Mouse (Mus musculus) right cerebral cortex, postnatal 25 days (tissue): ENCODE results near the gene Nppb.

ENCODE experiments used
- DNase-seq: peaks from one replicate; pipeline ENCODE4 v3.0.0; 2022

Gene Nppb

DNA sequence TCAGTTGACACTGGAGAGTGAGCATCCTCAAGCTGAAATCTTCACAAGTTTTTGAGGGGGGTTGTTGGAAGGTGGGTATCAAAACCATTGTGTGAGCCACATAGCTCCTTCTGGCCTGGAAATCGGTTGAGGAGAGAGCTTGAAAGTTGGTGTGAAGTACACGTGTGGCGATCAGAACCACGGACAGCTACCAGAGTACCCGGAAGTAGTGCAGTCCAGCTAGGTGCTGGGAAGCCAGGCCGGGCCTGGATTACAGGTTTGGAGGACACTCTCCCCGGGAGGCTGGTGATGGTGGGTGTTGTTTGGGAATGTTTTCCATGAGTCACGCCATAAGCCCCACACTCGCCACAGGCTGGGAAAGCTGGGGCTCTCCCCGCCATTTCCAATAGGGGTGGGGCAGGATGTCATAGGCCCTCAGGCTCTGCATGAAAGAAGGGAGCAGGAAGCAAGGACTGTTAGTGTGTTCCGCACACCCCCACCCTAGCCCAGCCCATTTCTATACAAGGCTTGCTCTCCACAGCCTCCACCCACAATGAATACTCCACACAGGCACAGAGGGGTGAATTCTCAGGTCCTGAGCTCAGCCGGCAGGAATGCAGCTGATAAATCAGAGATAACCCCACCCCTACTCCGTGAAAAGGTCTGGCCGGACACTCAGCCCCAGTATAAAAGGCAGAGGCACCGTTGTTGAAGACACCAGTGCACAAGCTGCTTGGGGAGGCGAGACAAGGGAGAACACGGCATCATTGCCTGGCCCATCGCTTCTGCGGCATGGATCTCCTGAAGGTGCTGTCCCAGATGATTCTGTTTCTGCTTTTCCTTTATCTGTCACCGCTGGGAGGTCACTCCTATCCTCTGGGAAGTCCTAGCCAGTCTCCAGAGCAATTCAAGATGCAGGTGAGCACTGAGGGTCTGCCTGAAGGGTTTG is at the start of gene Nppb:
Gene Nppb (plus strand): TSS at position 584 of the 928 bp plus-strand sequence.
- DNase-seq = no peak

DNA sequence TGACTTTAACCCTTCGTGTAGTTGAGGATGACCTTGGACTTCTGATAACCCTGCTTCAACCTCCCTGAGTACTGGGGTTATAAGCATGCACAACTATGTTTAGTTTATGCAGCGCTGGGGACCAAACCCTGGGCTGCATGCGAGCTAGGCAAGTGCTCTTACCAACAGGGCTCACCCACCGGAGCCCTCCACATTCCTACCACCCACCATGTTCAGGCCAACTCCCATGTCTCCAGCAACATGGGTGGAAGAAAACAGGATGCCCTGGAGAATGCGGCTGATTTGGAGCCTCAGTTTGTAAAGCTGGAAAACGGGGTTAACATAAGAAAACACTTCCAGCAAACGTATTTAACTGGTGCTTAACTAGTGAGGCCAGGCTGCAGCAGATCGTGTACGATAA is 49.7 kb upstream of the Nppb start:
- DNase-seq = no peak

DNA sequence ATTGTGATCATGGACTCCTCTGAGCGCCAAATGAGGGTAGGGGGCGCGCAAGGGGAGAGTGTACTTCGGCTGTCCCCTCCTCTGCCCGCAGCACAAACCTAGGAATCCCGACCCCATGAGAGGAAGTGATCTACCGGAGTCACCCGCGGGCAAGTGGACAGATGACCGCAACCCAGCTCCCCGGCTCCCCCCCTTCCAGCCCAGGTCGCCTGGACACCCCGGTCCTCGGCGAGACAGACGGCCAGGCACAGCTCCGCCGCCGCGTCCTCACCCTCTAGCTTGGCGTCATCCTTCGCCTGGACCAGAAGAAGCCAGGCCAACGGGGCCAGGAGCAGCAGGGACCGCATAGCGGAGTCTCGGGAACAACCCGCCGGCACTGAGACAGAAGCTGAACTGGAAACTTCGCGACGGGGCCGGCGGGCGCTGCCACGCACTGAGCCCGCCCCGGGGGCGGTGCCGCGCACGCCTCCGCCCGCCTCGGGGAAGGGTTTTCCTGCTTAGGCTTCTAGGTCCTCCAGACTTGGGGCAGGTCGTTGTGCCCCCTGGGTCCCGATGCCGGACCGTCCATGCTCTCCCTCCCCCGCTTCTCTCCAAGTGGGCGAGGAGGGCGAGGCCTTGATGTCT is 49.1 kb upstream of the Nppb start, which contains the start of gene Plod1:
Gene Plod1 (minus strand): TSS at position 437 of the 624 bp plus-strand sequence.
- peak; percentile 74 for DNase-seq

DNA sequence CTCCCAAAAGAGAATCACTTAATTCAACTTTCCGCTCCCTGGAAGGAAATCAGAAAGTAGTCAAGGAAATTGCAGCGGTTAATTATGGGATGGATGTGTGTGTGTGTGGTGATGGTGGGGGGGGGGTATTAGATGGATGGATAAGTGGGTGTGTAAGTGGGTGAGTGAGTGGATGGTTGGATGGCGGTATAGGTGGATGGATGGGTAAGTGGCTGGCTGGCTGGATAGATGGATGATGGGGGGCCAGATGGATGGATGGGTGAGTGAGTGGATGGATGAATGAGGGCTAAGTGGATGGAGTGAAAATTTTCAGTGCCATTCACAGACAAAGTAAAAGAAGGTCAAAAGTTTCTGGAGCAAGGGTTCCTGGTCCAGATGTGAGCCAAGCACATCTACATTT is 48.6 kb upstream of the Nppb start:
- no peak for DNase-seq

DNA sequence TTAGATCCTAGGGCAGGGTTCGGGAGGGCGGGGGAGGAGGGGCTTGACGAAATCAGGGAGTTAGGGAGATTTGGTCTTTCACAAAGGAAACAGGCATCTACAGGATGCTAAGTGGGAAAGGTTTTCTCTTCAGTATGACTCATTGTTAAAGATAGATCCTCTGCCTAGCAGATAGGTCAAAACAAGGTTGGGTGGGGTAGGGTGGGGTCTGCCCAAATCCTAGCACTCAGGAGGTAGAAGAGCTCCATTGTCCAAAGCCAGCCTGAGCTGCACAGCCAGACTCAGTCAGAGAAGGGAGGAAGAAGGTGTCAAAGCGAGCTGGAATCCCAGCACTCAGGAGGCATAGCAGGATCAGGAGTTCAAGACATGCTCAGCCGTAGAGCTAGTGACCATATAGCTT is 48.1 kb upstream of the Nppb start:
- no peak for DNase-seq

DNA sequence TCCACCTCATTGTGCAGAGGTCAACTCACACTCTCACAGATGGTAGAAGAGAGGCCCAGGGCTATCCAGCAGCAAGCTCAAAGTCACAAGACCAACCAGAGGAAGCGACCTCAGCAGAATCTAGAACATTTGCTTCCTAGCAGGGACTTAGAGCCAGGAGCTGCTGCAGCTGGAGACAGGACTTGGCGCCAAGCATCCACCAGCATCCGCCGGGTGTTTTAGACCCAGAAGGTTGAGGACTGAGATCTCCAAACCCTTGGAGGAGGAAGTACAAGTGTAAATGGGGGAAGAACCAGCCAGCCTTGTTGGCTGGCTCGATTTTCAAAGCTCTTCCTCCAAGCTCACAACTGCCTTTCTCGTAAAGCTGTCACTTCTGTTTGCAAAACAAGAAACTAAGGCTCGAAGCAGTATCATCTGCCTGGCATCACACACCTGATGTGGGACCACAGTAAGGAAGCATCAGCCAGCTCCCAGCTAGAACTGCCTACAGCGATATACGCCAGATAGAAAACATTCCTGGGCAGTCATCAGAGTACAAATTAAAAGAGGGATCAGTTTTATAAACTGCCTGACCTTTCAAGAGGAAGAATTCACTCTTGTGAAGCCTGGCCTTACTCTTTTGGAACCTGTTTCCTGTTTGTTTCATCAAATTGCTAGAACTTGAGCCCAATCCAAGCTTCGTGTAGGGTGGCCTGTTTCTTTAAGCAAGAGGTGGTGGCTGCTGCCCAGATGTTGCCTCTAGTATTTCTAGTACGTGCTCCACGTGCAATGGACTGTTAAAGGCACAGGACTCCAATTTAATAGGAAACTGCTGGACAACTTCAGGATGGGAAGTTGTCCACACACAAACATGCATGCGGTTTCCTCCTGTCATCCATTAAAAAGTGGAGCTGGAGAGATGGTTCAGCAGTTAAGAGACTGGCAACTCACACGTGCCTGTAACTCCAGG is 47.2 kb upstream of the Nppb start:
- DNase-seq = no peak

DNA sequence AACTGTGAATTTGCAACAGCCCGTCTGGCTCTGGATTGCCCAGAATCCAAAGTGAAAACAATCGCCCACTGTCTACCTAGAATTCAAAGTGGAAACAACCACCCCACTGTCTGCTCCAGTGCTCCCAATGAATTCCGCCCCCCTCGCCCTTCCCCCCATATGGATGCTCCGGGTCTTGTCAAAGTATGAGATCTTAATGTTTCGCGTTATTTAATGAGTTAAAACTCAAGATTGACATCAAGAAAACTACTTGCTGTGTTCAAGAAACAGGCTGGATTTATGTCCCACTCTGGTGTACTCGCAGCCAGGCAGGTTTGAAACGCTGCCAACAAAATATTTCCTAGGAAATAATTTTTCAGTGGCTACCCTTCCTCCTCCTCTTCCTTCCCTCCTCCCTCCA is 45.5 kb upstream of the Nppb start:
- DNase-seq = no peak

DNA sequence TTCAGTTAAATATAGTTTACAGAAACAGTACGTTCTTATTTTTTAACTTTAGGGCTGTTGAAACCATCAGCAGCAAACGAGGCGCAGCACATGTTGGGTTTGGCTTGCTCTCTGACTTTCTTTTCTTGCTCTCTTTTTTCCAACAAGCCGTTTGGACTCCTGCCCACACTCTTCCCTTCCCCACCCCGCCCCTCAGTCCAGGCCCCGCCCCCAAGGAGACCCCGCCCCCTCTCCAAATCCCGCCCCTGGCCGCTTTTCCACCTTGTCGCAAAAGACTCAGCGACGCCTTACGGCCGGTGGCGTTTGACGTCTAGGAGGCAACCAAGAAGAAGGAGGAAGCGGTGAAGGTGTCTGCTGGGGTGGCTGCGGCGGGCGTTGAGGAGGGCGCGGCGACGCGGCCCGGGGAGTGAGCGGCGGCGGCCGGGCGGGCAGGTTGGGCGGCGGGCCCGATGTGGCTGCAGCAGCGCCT is 45.0 kb upstream of the Nppb start, which contains the start of gene 2510039O18Rik:
Gene 2510039O18Rik (plus strand): TSS at position 320 of the 469 bp plus-strand sequence.
- peak; percentile 80 for DNase-seq

DNA sequence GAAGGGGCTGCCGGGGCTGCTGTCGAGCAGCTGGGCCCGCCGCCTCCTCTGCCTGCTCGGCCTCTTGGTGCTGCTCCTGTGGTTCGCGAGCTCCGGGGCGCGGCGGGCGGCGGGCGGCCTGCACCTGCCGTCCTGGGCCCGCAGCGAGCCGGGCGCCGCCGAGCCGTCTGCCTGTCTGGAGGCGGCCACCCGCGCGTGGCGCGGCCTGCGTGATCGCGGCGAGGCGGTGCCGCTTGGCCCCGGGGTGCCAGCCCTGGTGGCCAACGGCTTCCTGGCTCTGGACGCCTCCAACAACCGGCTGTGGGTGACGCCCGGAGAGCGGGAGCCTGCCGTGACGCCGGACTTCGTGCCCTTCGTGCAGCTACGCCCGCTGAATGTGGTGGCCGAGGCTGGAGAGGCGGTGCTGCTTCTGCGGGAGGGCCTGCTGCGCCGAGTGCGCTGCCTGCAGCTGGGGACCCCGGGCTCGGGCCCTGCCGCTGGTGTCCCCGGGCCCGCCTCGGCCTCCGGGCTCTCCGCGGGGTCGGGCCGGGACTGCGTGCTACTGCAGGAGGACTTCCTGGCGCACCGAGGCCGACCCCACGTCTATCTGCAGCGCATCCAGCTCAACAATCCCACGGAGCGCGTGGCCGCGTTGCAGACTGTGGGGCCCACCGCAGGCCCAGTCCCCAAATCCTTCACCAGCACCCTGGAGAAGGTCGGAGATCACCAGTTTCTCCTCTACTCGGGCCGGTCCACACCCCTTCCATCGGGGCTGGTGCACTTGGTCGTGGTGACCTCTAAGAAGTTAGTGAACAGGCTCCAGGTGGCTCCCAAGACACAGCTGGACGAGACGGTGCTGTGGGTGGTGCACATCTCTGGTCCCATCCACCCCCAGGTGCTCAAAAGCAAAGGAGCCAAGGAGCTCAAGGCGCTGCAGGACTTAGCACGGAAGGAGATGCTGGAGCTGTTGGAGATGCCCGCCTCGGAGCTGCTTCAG is 44.3 kb upstream of the Nppb start:
- DNase-seq = peak; percentile 64

DNA sequence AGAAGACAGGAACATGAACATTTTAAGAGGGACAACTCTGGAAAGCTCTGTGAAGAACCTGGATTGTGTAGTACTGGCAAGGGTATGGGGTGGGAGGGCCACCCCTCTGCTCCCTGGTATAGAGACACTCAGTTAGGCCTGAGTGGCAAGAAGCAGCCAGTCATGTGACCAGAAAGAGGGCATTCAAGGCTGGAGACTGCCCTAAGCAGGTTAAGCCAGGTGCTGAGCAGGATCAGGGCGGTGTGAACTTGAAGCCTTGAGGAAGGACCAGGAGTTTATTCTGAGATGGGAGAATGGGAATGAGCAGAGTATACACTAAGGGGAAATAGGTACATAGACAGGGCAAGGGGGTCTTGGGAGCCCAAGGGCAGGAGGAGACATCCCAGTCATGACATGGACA is 42.6 kb upstream of the Nppb start:
- no peak for DNase-seq

DNA sequence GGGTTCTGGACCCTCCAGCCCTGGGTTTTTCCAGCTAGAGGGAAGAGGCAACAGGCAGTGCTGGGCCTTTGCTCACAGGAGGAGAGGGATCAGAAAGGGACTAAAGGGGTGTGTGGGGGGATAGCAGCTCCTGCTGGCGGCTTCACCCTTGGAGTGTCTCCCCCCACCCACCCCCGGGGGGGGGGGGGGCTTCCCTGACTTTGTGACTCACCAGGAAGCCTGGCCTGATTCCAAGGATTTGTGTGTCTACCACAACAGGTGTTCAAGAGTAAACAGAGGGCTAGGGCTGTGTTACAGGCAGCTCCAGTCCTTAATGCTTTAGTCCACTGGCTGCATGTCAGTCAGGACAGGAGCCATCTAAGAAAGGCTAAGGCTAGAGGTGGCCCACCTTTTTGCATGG is 38.1 kb upstream of the Nppb start:
- DNase-seq = no peak

DNA sequence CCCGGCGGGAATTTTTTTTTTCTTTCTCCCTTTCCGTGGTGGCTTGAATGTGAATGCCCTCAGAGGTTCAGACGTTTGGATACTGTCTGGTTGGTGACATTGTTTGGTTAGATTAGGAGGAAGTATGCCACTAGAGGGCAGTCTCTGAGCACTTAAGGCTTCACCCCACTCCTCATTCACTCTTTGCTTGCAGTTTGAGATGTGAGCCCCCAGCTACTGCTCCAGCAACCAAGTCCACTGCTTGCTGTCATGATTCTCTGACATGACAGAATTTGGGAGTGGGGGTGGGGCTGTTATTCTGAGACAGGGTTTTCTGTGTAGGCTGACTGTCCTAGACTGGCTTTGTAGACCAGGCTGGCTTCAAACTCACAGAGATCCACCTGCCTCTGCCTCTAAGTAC is 32.0 kb upstream of the Nppb start:
- no peak for DNase-seq

DNA sequence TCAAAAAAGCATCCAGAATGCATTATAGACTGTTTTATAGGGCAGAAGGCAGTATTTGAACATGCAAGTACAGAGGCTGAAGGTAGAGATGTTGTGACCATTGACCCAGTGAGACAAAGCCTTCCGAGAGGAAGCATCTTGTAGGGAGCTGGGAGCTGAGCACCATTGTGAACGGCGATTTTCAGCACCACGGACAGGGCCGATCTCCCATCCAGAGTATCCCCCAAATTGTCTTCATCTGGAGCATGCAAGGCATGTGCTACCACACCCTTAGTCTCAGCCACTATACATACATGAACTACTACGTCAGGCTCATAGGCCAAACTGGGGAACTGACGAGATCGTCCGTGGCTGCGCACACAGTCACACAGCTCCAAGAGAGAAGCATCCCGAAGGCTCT is 28.4 kb upstream of the Nppb start:
- no peak for DNase-seq

DNA sequence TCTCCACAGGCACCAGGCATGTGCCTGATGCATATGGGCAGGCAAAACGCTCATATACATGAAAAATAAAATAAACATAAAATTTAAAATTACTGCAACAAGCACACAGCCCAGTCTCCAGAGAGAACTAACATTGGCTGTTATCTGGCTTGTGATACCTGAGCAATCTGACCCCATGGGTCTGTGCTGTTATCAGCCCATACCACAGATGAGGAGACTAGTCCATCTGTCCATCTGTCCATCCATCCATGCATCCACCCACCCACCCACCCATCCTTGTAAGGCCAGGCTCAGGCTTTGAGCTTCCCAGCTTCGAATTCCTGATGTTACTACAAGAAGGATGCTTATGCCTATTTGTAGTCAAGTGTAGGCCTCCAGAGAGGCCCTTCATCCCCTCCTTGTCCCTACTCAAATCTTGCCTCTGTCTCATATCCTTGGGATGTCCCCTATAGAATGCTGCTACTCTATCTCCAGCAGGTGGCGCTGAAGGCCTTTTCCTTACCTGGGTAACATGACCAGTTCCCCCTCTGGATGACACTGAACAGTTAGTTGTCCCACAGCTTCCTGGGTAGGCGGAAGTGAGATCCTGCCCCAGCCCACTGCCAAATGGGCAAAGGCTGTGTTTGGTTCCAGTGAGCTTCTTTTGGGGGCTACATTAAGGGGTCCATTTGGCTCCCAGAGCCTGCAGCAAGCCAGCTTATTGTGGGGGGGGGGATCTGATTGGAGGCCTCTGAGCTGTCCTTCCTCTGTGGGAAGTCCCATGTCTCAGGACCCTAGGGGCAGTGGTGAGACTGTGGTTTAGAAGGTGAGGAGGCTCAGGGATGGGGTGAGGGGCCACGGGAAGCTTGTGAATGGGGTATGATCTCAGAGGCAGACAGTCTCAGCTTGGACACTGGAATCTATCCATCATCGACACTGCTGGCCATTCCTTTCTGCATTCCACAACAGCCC is 25.4 kb upstream of the Nppb start:
- no peak for DNase-seq

DNA sequence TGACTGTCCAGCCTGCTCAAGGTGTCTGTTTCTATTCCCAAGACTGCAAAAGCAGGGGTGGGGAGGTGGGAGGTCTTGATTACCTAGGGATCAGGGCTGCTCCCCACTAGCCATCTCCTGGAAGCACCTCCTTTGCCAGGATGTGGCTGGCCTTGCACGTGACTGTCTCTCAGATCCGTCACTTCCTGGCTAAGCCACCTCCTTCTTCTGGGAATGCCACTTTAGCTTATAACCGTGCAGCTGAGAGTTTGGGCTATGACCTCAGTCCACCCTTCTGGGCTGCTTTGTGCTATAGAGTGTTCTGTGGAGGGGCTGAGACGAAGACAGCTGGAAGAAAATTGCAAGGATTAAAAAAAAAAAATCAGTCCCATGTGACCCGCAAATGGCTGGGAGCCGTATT is 22.8 kb upstream of the Nppb start:
- DNase-seq = no peak

DNA sequence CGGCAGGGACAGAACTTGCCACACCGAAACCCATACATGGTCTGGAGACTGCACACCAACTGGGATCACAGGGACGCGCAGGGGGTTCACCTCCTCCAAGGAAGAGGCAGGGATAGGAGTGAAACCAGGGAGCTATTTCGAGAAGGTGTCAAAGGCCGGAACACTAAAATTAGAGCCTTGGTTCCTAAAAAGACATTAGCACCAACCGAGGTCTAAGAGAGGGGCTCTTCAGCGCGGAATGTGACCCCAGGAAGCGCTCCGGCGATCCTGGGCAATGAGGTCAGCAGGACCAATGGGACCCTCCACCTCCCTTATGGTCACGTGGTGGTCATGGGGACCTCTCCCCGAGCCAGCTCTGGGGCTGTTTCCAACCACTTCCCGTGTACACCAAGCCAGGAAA is 22.0 kb upstream of the Nppb start:
- DNase-seq = no peak

DNA sequence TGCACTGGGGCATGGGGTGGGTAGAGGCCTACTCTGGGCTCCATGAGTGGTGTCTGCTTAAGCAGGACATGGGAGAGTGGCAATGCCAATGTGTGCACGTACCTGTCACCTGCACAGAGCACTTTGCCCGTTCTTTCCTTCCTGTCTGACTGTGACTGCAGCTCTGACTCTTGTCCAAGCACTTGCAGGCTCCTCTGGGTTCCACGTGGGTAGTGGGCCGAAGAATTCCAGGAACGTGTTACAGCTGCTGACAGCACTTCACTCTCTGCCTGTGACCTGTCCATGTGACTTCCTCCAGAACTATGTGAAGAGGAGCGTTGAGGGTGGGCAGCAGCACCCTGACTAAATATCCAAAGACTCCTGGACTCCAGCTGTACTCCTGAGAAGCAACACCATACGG is 19.9 kb upstream of the Nppb start:
- DNase-seq = no peak

DNA sequence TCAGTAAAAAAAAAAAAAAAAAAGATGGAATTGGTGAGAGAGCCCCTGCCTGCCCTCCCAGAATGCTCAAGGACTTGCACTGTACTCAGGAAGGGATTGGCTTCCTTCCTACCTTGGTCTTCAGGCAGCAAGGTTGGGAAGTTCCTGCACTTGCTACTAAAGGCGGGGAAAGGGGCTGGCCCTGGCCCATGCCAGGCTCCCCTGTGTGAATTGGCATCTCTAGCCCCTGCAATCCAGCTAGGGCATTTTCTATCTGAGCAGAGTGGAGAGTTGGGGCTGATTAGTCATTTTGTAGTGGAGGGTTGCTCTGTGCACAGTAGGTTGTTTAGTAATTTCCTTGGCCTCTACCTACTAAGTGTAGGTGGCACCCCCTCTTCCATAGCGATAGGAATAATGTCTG is 16.8 kb upstream of the Nppb start:
- no peak for DNase-seq

DNA sequence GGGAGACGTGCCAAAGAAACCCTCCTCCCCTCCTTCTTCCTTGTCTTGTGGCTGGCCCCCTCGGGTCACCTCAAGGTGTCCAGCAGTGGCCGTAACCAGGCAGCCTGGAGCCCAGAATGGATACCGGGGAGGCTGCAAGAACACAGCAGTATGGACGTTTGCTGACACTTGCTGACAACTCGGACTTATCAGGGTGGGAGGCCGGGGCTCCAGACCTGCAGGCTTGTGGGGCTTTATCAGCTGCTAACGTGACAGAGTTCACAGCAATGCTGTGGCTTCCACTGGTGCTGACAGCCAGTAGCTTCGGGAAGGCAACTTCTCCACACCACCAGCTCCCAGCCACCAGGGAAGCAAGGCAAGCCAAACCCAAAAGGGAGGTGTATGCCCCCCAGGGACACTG is 16.3 kb upstream of the Nppb start:
- DNase-seq = no peak

DNA sequence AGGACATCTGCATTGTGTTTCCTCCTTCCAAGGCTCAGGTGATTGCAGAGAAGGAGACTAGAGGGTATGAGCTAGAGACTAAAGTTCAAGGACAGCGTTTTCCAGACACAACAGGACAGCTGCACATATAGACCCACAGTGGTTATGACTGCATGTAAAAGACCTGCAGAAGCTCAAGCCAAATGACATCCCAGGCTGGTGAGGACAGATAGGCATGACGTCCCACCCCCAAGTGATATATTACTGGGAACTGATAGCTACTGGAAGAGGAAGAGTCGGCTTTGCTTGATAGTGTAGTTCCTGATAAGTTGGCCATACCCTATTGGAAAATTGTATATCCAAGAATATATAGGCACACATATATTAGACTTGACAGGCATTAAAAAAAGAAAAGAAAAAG is 9.4 kb upstream of the Nppb start:
- DNase-seq = no peak

DNA sequence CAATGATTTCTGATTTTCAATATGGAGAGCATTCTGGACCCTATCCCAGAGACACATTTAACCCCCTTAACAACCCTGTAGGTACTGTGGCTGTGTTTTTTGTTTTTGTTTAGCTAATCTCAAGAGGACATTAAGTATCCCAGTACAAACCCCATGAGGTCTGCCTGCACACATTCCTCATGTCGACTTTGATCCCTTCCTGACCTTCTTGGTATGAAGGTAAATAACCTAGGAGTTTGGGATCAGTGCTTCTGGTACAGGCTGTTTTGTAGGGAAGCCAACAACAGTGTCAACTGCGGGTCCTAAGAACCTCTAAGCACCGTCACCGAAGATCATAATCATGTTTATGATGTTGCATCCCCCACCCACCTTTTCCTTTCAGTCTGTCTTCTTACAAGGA is 7.9 kb upstream of the Nppb start:
- DNase-seq = no peak
